Mouse (Mus musculus): ENCODE results near the gene Zfp865. TPM values are rescaled to one million over a fixed set of nuclear protein-coding genes. Genes with fewer than 3 reads are reported as not detected.
"Not testable (repeated sequence)": the region's sequence is repeated elsewhere in the genome, so short reads cannot be mapped to it uniquely, and the experiment has no call there.

Gene Zfp865
- total and polyA plus RNA-seq, 3 experiments: 4.0 to 21.0 (median 12.3) TPM

GRCm38 (mm10) chr7:5074984-5075383 is 54.8 kb downstream of the Zfp865 start:
- H3K36me3 ChIP-seq (replicated peaks in 1 of 2; ENCODE audit: control insufficient read depth in 1 of 2, insufficient read depth in 1 of 2, low read length in 1 of 2): peaks cover 83 to 89% of the 10 kb centered on the region in 2 experiments

GRCm38 (mm10) chr7:5076931-5077330 is 56.8 kb downstream of the Zfp865 start:
- dilution Hi-C loops (cut with MboI; ENCODE audit: extremely low pct_ligation_motif_present, extremely low pct_unique_long_range_greater_than_20kb, low sequenced_read_pairs): no loop called here
- TF ChIP-seq GABPA (IDR thresholded peaks at IDR 0.05; ENCODE audit: insufficient replicate concordance, low read depth, low read length) (no peak), SIN3A (IDR thresholded peaks at IDR 0.05; ENCODE audit: low read length) (no peak), E2F4 (IDR thresholded peaks at IDR 0.05; ENCODE audit: insufficient replicate concordance, low read depth, low read length) (no peak), ZKSCAN1 (IDR thresholded peaks at IDR 0.05; ENCODE audit: borderline replicate concordance, low read depth, low read length) (no peak), MXI1 (IDR thresholded peaks at IDR 0.05; ENCODE audit: low read depth, low read length) (no peak), POLR2A (IDR thresholded peaks at IDR 0.05; ENCODE audit: low read depth, low read length) (no peak), ZNF384 (IDR thresholded peaks at IDR 0.05; ENCODE audit: low read depth, low read length) (no peak), JUN (IDR thresholded peaks at IDR 0.05; ENCODE audit: insufficient read depth, low read depth, low read length) (no peak), NRF1 (IDR thresholded peaks at IDR 0.05; ENCODE audit: low read depth, low read length) (no peak), ELF1 (IDR thresholded peaks at IDR 0.05; ENCODE audit: low read depth, low read length) (no peak), UBTF (IDR thresholded peaks at IDR 0.05; ENCODE audit: low read depth, low read length) (no peak), USF1 (IDR thresholded peaks at IDR 0.05; ENCODE audit: low read depth, low read length) (no peak), ZC3H11A (IDR thresholded peaks at IDR 0.05; ENCODE audit: low read depth, low read length) (no peak), CHD2 (IDR thresholded peaks at IDR 0.05; ENCODE audit: low read length) (no peak)
- Histone ChIP-seq H3K79me2 (replicated peaks; ENCODE audit: control insufficient read depth, extremely low read depth, insufficient read depth, poor library complexity, severe bottlenecking) (peaks cover 68% of the 10 kb centered on the region), H3K9ac (ENCODE audit: insufficient read depth, low read depth) (no peak overlapping the region), H3K36me3 (replicated peaks in 1 of 2; ENCODE audit: control insufficient read depth in 1 of 2, insufficient read depth in 1 of 2, low read length in 1 of 2) (peaks cover 65 to 71% of the 10 kb centered on the region in 2 experiments), H3K9me3 (replicated peaks; ENCODE audit: low read length) (no peaks in the 10 kb centered on the region), H3K27me3 (replicated peaks) (no peaks in the 10 kb centered on the region), H3K4me3 (replicated peaks in 1 of 3; ENCODE audit: low read depth in 2 of 3, low read length in 2 of 3, poor library complexity in 1 of 3) (no peak overlapping the region), H3K4me1 (ENCODE audit: control insufficient read depth in 1 of 2, insufficient read depth in 2 of 2) (peaks cover 5 to 29% of the 10 kb centered on the region in 2 experiments), H3K27ac (ENCODE audit: insufficient read depth, low read depth) (0 out of 2 replicates have a peak overlapping the region, but pooled peaks have one; percentile 33), H3K4me2 (ENCODE audit: insufficient read depth, low read depth, poor library complexity, severe bottlenecking) (no peak overlapping the region)
- no peak for DNase-seq (ENCODE audit: extremely low read depth)
- in situ Hi-C loops (cut with MboI; ENCODE audit: low pct_ligation_motif_present, low pct_unique_long_range_greater_than_20kb, low sequenced_read_pairs): no loop called here

More at GRCm38 (mm10) chr7:5074984-5075383, 54.8 kb downstream of the Zfp865 start:
- Histone ChIP-seq H3K4me2 (ENCODE audit: insufficient read depth, low read depth, poor library complexity, severe bottlenecking) (no peak overlapping the region), H3K4me1 (ENCODE audit: control insufficient read depth in 1 of 2, insufficient read depth in 2 of 2) (peaks cover 5 to 27% of the 10 kb centered on the region in 2 experiments), H3K4me3 (replicated peaks in 1 of 3; ENCODE audit: low read depth in 2 of 3, low read length in 2 of 3, poor library complexity in 1 of 3) (no peak overlapping the region), H3K79me2 (replicated peaks; ENCODE audit: control insufficient read depth, extremely low read depth, insufficient read depth, poor library complexity, severe bottlenecking) (peaks cover 69% of the 10 kb centered on the region), H3K9ac (ENCODE audit: insufficient read depth, low read depth) (no peak overlapping the region), H3K27ac (ENCODE audit: insufficient read depth, low read depth) (no peak overlapping the region), H3K27me3 (replicated peaks) (no peaks in the 10 kb centered on the region), H3K9me3 (replicated peaks; ENCODE audit: low read length) (no peaks in the 10 kb centered on the region)
- in situ Hi-C loops (cut with MboI; ENCODE audit: low pct_ligation_motif_present, low pct_unique_long_range_greater_than_20kb, low sequenced_read_pairs) (no loop called here), dilution Hi-C loops (cut with MboI; ENCODE audit: extremely low pct_ligation_motif_present, extremely low pct_unique_long_range_greater_than_20kb, low sequenced_read_pairs) (no loop called here)
- TF ChIP-seq RAD21 (IDR thresholded peaks at IDR 0.05; ENCODE audit: low read depth, low read length) (no peak), NELFE (IDR thresholded peaks at IDR 0.05; ENCODE audit: low read depth, low read length) (no peak), SIN3A (IDR thresholded peaks at IDR 0.05; ENCODE audit: low read length) (no peak), UBTF (IDR thresholded peaks at IDR 0.05; ENCODE audit: low read depth, low read length) (no peak), CHD2 (IDR thresholded peaks at IDR 0.05; ENCODE audit: low read length) (no peak)
- no peak for DNase-seq (ENCODE audit: extremely low read depth)

- dilution Hi-C loops (cut with MboI; ENCODE audit: extremely low pct_ligation_motif_present, extremely low pct_unique_long_range_greater_than_20kb, low sequenced_read_pairs): not testable (repeated sequence)
- H3K9ac ChIP-seq (ENCODE audit: insufficient read depth, low read depth): peak overlapping the region; percentile 43; the same call in 1 of the 2 replicates
Observed at GRCm38 (mm10) chr7:5079365-5080009, 59.3 kb downstream of the Zfp865 start.

More at GRCm38 (mm10) chr7:5079365-5080009, 59.3 kb downstream of the Zfp865 start:
- DNase-seq (ENCODE audit: extremely low read depth); H3K9me3 ChIP-seq (replicated peaks; ENCODE audit: low read length); H3K27me3 ChIP-seq (replicated peaks); in situ Hi-C loops (cut with MboI; ENCODE audit: low pct_ligation_motif_present, low pct_unique_long_range_greater_than_20kb, low sequenced_read_pairs): not testable (repeated sequence)
- Histone ChIP-seq H3K4me3 (replicated peaks in 1 of 3; ENCODE audit: low read depth in 2 of 3, low read length in 2 of 3, poor library complexity in 1 of 3) (peak overlapping the region in 2 of 3 experiments; percentile 57 to 93), H3K4me2 (ENCODE audit: insufficient read depth, low read depth, poor library complexity, severe bottlenecking) (peak overlapping the region; percentile 48), H3K36me3 (replicated peaks in 1 of 2; ENCODE audit: control insufficient read depth in 1 of 2, insufficient read depth in 1 of 2, low read length in 1 of 2) (peaks cover 39 to 51% of the 10 kb centered on the region in 2 experiments), H3K79me2 (replicated peaks; ENCODE audit: control insufficient read depth, extremely low read depth, insufficient read depth, poor library complexity, severe bottlenecking) (peaks cover 57% of the 10 kb centered on the region), H3K27ac (ENCODE audit: insufficient read depth, low read depth) (peak overlapping the region; percentile 60), H3K4me1 (ENCODE audit: control insufficient read depth in 1 of 2, insufficient read depth in 2 of 2) (peaks cover 5 to 35% of the 10 kb centered on the region in 2 experiments)
